Mouse (Mus musculus) embryonic facial prominence, embryonic 11.5 days (tissue): ENCODE results near the gene Bcl2. TPM values are rescaled to one million over a fixed set of nuclear protein-coding genes. Genes with fewer than 3 reads are reported as not detected.
A peak's percentile ranks its signal among the peaks of the same experiment; 100 is the strongest.

Experiments
- ATAC-seq: fragments of 200-750 bp; cut with Nextera tagmentation; replicated peaks from 2 replicates; pipeline ENCODE4 v1.8.0; 2017; ENCODE audit warnings: low read depth; ENCODE audit not compliant: insufficient number of reproducible peaks, low FRiP score, low TSS enrichment
- DNase-seq: peaks from one replicate; pipeline ENCODE4 v3.0.0-alpha.2; 2015; ENCODE audit warnings: low spot score
- H3K27ac ChIP-seq: fragments of 300-500 bp; sonication (generic); replicated peaks from 2 replicates; pipeline ENCODE4 v1.5.1; 2014; ENCODE audit warnings: mild to moderate bottlenecking, low read depth, low read length, control low read depth
- H3K27me3 ChIP-seq: fragments of 300-500 bp; sonication (generic); 2 replicates; pipeline ENCODE4 v1.6.1; 2014; ENCODE audit warnings: mild to moderate bottlenecking, low read length, moderate library complexity, mixed read lengths; ENCODE audit not compliant: control insufficient read depth, insufficient read depth
- H3K36me3 ChIP-seq: fragments of 300-500 bp; sonication (generic); replicated peaks from 2 replicates; pipeline ENCODE4 v1.6.1; 2014; ENCODE audit warnings: low read depth, mild to moderate bottlenecking, low read length, moderate library complexity, mixed read lengths; ENCODE audit not compliant: control insufficient read depth, insufficient read depth
- H3K4me1 ChIP-seq: fragments of 300-500 bp; sonication (generic); 2 replicates; pipeline ENCODE4 v1.6.1; 2014; ENCODE audit warnings: low read length, mixed read lengths; ENCODE audit not compliant: control insufficient read depth, insufficient read depth
- H3K4me2 ChIP-seq: fragments of 300-500 bp; sonication (generic); 2 replicates; pipeline ENCODE4 v1.6.1; 2014; ENCODE audit warnings: low read depth, mild to moderate bottlenecking, control low read depth, low read length, moderate library complexity
- H3K4me3 ChIP-seq: fragments of 300-500 bp; sonication (generic); 2 replicates; pipeline ENCODE4 v1.5.1; 2014; ENCODE audit warnings: low read depth, low read length, control low read depth
- H3K9ac ChIP-seq: fragments of 300-500 bp; sonication (generic); replicated peaks from 2 replicates; pipeline ENCODE4 v1.6.1; 2014; ENCODE audit warnings: mild to moderate bottlenecking, control low read depth, low read length
- H3K9me3 ChIP-seq: fragments of 300-500 bp; sonication (generic); replicated peaks from 2 replicates; pipeline ENCODE4 v1.6.1; 2016; ENCODE audit warnings: mild to moderate bottlenecking, low read length, inconsistent platforms, mixed read lengths; ENCODE audit not compliant: control insufficient read depth
- WGBS: fragments of 180-500 bp; shearing (Covaris S2); extraction: QIAGEN DNeasy Blood & Tissue Kit; methylation state at CpG from one replicate; pipeline ENCODE4 v1.1.7; 2014; 5-methylcytosine and 5-hydroxymethylcytosine counted together
- polyA plus RNA-seq: library from polyadenylated mRNA; unstranded; fragments of >200 nt; fragmentation: Nextera tagmentation; extraction: Ambion mirVana; gene quantifications from 2 replicates; pipeline ENCODE4 v1.2.1, GENCODE M21; 2014

The Bcl2 gene
- polyA plus RNA-seq, 1 experiment from 2014 or later: 7.1 TPM

DNA sequence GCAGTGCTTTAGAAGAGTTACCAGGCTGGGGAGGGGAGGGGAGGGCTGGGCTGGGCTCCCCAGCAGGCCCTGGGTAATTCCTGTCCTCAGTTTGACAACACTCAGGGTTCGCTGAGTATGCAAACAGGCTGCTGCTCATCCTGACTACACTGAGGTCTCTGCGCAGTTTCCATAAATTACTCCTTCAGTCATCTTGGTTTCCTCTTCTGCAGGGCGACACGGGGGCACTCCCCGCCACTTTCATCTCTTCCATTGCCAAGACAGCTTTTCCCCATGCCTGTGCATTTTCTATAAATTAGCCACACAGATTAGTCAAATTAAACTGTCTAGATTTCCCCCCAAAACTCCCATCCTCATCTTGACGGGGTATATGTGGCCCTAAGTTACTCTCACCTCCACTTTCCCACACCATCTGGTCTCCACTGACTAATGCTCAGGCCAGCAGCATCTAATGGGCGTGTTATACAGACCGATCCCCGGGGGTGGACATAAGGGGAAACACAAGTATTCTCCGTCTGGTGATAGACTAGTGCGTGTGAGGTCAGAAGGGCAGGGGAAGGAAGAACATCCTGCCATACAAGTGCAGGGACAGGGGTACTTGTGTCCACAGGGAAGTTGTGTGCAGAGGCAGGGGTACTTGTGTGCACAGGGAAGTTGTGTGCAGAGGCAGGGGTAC lies 152.9 kb downstream of the Bcl2 start:
- DNase-seq (no peak), ATAC-seq (peak; percentile 56; the same call in 1 of the 2 replicates)
- 62% methylated on average over 11 of the region's 11 CpGs for WGBS
- H3K27me3 ChIP-seq: no peaks in the 10 kb centered on the region
- no peaks in the 10 kb centered on the region for H3K36me3 ChIP-seq
- no peak overlapping the region for H3K4me2 ChIP-seq
- no peak overlapping the region for H3K27ac ChIP-seq
- H3K9me3 ChIP-seq: no peaks in the 10 kb centered on the region
- no peak overlapping the region for H3K4me3 ChIP-seq
- no peak overlapping the region for H3K9ac ChIP-seq
- no peaks in the 10 kb centered on the region for H3K4me1 ChIP-seq

DNA sequence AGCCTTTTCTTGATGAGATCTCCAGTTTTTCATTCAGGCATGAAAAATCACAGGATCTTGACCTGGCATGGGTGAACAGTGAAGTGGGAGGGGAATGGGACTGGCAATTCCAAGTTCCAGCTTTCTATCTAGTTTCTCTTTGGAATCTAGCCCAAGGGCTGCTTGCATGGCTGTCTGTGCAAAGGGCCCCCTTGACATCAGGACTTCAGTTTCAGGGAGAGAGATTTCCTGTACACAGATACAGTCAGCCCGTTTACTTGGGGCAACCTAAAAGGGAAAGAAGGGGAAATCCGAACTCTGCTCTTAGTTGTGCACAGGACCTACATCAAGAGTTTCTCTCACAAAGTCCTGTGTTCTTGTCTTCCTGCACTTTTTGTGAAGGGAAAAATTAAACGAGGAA lies 154.0 kb downstream of the Bcl2 start:
- Histone ChIP-seq H3K27me3 (no peaks in the 10 kb centered on the region), H3K36me3 (no peaks in the 10 kb centered on the region), H3K4me2 (no peak overlapping the region), H3K9ac (no peak overlapping the region), H3K4me3 (no peak overlapping the region), H3K27ac (no peak overlapping the region), H3K9me3 (no peaks in the 10 kb centered on the region), H3K4me1 (no peaks in the 10 kb centered on the region)
- no peak for ATAC-seq
- 66% methylated on average over 3 of the region's 3 CpGs for WGBS
- no peak for DNase-seq

DNA sequence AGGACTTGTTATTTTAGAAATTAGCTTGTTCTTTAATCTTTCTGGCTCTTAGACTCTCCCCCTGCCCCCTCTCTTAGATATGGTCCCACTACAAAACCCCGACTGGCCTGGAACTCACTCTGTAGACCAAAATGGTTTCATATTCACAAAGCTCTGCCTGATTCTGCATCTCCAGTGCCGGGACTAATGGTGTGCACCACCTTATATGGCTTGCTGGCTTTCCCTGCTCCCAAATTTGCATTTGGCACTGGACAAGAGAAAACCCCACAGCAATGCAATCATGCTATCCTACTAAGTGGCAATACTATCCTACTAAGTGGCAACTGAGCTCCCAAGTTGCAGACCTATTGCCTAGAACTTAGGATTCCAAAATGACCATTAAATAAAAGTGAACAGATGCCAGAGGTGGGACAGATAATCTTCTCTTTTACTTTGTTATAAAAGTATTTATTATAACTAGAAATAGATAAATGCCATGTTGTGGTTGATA lies 154.9 kb downstream of the Bcl2 start:
- Histone ChIP-seq H3K9me3 (no peaks in the 10 kb centered on the region), H3K27ac (no peak overlapping the region), H3K36me3 (no peaks in the 10 kb centered on the region), H3K9ac (no peak overlapping the region), H3K4me3 (no peak overlapping the region), H3K4me1 (no peaks in the 10 kb centered on the region), H3K4me2 (no peak overlapping the region), H3K27me3 (no peaks in the 10 kb centered on the region)
- WGBS: 81% methylated on average over 2 of the region's 2 CpGs
- ATAC-seq (no peak), DNase-seq (no peak)

DNA sequence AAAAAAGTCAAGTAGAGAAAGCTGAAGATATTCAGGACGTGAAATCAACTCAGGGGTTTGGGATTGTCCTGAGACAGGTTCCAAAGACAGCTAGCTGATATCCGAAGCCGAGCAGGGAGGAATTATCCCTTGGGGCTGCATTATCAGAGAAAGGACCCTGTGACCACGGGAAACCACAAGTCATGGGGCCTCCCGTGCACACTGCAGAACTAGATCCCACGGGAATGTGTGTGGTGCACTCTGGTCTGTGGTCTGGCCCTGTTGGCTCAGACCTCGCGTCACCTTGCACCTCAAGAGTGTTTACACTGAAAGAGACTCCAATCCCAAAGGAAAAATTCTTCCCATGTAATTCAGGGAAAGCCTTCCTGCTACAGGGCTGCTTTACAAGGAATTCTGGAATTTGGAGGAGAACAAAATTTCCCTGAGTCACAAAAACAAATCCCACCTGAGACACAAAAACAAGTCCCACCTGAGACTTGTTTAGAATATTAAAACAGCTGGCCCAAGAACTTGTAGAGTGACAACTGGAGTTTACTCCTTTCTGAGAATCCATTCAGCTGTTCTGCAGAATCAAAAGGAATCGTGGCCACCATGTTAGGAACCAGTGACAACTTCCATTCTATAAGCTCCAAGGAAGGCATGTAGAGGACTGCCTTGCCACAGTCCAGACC lies 158.4 kb downstream of the Bcl2 start:
- H3K4me2 ChIP-seq: no peak overlapping the region
- WGBS: 66% methylated on average over 9 of the region's 9 CpGs
- ATAC-seq: no peak

DNA sequence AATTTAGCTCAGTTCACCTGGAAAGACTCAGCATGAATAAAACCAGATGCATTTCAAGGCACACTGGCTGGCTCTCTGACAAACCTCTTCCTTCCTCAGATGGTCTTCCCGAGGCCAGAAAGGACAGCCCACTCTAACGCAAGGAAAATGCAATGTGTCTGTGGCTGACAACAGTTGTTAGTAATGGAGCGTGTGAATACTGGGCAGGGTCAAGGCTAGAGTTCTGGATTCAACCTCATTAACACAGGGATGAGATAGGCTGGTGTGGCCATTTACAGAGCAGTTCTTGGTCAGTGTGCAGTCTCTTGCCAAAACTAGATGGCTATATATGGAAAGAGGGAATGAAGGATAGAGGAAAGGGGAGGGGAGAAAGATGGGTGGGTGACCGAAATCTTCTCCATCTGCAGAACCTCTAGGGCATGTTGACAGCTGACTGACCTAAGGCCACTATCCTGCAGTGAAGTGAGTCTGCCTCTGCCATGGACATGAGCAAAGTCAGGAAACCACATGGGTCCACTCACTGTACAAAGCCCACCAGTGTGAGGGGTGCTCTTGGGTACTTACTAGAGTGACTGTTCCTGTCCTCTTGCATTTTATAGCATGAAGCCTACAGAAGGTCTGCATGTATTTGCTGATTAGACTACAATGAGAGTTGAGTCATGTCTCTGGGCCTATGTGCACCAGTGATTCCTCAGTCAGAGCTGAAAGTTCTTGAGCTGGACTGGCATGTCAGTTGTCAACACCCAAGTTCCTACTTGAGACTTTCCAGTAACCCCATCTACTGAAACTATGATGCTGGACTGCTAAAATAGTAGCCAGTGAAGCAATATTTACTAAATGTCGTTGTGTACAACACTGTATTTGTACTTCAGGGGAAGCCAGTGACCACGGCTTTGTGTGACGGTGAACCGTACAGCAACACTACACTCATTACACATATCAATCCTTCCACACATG lies 159.9 kb downstream of the Bcl2 start:
- peak; percentile 17; the same call in 1 of the 2 replicates for ATAC-seq

More for the DNA sequence above, 158.4 kb downstream of the Bcl2 start:
- Histone ChIP-seq H3K9me3 (no peaks in the 10 kb centered on the region), H3K4me1 (no peaks in the 10 kb centered on the region), H3K27ac (no peak overlapping the region), H3K9ac (no peak overlapping the region), H3K4me3 (no peak overlapping the region), H3K36me3 (no peaks in the 10 kb centered on the region), H3K27me3 (no peaks in the 10 kb centered on the region)
- no peak for DNase-seq

DNA sequence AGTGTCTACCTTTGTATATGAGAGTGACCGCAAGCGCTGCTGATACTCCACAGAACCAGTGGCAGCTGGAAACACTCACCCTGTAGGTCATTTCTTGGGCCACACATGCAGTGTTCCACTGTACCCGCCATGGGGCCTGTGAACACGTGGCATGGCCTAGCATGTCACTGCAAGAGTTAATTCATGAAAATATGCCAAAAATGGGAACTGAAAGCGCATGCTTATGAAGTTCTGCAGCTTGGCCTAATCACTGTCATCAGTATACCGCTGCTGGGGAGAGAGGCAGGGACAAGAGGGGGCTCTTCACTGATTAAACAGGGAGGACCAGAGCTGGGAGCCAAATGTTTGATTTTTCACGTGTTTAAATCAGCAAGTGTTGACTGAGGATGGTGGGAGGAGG lies 161.2 kb downstream of the Bcl2 start:
- Histone ChIP-seq H3K4me3 (no peak overlapping the region), H3K4me1 (no peaks in the 10 kb centered on the region), H3K36me3 (no peaks in the 10 kb centered on the region), H3K9me3 (no peaks in the 10 kb centered on the region), H3K27ac (no peak overlapping the region), H3K27me3 (no peaks in the 10 kb centered on the region), H3K9ac (no peak overlapping the region), H3K4me2 (no peak overlapping the region)
- WGBS: 76% methylated on average over 7 of the region's 7 CpGs
- ATAC-seq: no peak
- DNase-seq: no peak

More for the DNA sequence above, 159.9 kb downstream of the Bcl2 start:
- 86% methylated on average over 8 of the region's 8 CpGs for WGBS
- no peak overlapping the region for H3K4me2 ChIP-seq
- DNase-seq: peak; percentile 45
- no peaks in the 10 kb centered on the region for H3K9me3 ChIP-seq
- H3K27me3 ChIP-seq: no peaks in the 10 kb centered on the region
- H3K9ac ChIP-seq: no peak overlapping the region
- no peak overlapping the region for H3K27ac ChIP-seq
- no peaks in the 10 kb centered on the region for H3K36me3 ChIP-seq
- H3K4me1 ChIP-seq: no peaks in the 10 kb centered on the region
- H3K4me3 ChIP-seq: no peak overlapping the region

DNA sequence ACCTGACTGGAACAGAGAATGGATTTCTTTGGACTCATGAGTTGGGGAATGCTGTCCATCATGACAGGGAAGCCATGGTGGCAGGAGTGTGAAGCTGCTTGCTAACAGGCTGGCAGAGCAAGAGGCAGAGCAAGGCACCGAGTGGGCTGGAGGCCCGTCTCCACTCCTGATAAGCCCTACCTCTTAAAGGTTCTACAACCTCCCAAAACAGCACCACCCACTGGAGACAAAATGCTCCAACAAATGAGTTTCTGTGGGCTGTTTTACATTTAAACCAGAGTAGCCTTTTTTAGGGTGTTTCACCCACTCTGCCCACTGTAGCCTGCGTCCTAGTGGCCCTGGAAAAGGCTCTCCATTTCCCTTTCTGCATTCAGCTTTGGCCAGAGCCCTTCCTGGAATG lies 163.5 kb downstream of the Bcl2 start:
- 90% methylated on average over 3 of the region's 3 CpGs for WGBS
- no peaks in the 10 kb centered on the region for H3K36me3 ChIP-seq
- no peak overlapping the region for H3K27ac ChIP-seq
- H3K9ac ChIP-seq: no peak overlapping the region
- no peak for DNase-seq
- no peaks in the 10 kb centered on the region for H3K27me3 ChIP-seq
- ATAC-seq: no peak
- H3K4me1 ChIP-seq: no peaks in the 10 kb centered on the region
- H3K9me3 ChIP-seq: no peaks in the 10 kb centered on the region
- no peak overlapping the region for H3K4me3 ChIP-seq
- H3K4me2 ChIP-seq: no peak overlapping the region
